Mouse (Mus musculus) B cell, adult (primary cell): Measurements from ENCODE around the gene Pigs. TPM values are rescaled to one million over a fixed set of nuclear protein-coding genes. Genes with fewer than 3 reads are reported as not detected.

Experiments
- total RNA-seq: library from RNA; stranded (reverse); gene quantifications from 4 replicates; pipeline ENCODE4 v1.2.4, GENCODE M21; 2023; ENCODE audit not compliant: inconsistent age

Pigs gene
- 53.8 to 62.9 TPM (median 56.3 TPM) in 4 replicates for total RNA-seq

GRCm38 (mm10) chr11:78327634-78328511 is at the start of gene Pigs:
Gene Pigs (plus strand): TSS chr11:78328415.

GRCm38 (mm10) chr11:78290654-78291053 is 37.6 kb upstream of the Pigs start, which contains the start of gene BC030499:
Gene BC030499 (plus strand): TSS chr11:78290841.

GRCm38 (mm10) chr11:78301357-78302084 is 26.7 kb upstream of the Pigs start, which contains the start of gene Spag5:
Gene Spag5 (plus strand): TSS chr11:78301529.

DNA sequence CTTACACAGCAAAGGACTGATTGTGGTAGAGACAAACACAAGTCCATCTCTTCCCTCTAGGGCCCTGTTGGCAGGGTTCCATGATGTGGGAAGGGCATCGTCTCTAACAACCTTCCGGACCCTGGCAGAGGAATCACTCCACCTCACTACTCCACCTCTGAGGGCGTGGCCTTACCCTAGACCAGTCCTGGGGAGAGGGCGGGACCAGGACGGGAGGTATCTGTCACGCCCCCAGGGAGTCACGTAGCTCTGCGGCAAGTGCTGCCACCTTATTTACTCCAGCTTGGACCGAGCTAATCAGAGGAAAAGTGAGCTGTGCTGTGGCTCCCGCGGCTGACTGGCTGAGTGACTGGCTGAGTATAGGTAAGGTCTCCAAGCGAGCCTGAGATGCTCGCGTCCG is 5.4 kb upstream of the Pigs start, which contains the start of gene Aldoc:
Gene Aldoc, plus strand, starts transcription at position 109 of the 400 bp plus-strand sequence.

DNA sequence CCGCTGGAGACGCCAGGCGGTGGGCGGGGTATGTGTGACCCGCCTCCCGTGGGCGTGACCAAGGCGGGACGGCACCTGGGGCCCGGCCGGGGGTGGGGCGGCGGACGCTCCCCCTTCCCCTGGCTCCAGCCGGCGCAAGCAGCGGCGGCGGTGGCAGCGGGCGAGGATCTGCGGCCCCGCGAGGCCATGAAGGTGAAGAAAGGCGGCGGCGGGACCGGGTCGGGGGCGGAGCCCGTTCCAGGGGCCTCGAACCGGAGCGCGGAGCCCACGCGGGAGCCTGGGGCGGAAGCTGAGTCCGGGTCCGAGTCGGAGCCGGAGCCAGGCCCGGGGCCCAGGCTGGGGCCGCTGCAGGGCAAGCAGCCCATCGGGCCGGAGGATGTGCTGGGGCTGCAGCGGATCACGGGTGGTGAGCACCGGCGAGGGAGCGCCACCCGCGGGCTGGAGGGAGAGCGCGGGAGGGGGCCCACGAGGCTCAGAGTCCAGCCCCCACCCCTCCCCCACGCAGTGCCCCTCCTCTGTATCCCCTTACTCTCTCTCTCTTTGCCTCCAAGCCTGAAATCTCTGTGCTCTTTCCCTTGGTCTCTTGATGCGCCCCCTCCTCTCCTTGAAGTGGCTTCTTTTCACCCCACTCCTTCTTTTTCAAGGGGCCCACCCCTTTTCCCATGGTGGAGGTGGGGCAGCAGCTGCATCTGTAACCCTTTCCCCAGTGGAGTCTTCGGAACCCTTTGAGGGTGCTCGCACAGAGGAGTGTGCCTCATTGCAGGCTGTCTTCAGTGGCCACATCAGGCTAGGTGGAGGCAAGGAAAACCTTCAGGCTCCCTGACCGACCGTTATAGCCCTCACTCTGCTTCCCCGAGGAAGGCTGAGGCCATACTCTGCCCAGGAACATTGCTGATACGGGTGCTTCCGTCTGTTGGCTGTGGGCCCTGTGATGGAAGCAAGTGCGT is 15.4 kb downstream of the Pigs start, which contains the start of gene Unc119:
Gene Unc119, plus strand, starts transcription at position 102 of the 947 bp plus-strand sequence.

GRCm38 (mm10) chr11:78386508-78387043 is 58.4 kb downstream of the Pigs start, which contains the start of gene Foxn1:
Gene Foxn1 (minus strand): TSS chr11:78386558.

Other genes with a start within 250 kb of the Pigs start
- 25.0 to 26.8 TPM (median 26.0 TPM) in 4 replicates for gene Eral1, start 248.0 kb upstream of the Pigs start, total RNA-seq
- gene Fam222b, start 233.8 kb upstream of the Pigs start, total RNA-seq: 13.5 to 15.4 TPM (median 14.2 TPM) in 4 replicates
- 48.0 to 55.4 TPM (median 52.7 TPM) in 4 replicates for gene Traf4, start 162.8 kb upstream of the Pigs start, total RNA-seq
- 15.4 to 24.4 TPM (median 18.0 TPM) in 4 replicates for gene Nek8, start 151.7 kb upstream of the Pigs start, total RNA-seq
- gene Tlcd1, start 151.7 kb upstream of the Pigs start, total RNA-seq: 4.0 to 5.8 TPM (median 5.6 TPM) in 4 replicates
- 2,508 to 2,612 TPM (median 2,568 TPM) in 4 replicates for gene Rpl23a, start 144.8 kb upstream of the Pigs start, total RNA-seq
- 0.99 to 1.9 TPM in 2 of 4 replicates, not detected in the others for gene Rab34, start 140.0 kb upstream of the Pigs start, total RNA-seq
- not detected in 4 replicates for gene Proca1, start 135.0 kb upstream of the Pigs start, total RNA-seq
- gene Sdf2, start 82.7 kb upstream of the Pigs start, total RNA-seq: 55.1 to 64.3 TPM (median 58.4 TPM) in 4 replicates
- 68.6 to 78.0 TPM (median 72.8 TPM) in 4 replicates for gene Supt6, start 82.4 kb upstream of the Pigs start, total RNA-seq
- 109 to 122 TPM (median 117 TPM) in 4 replicates for gene 2610507B11Rik, start 66.7 kb upstream of the Pigs start, total RNA-seq
- 1.3 to 2.3 TPM (median 2.0 TPM) in 4 replicates for gene BC030499, start 37.6 kb upstream of the Pigs start, total RNA-seq
- gene Spag5, start 26.9 kb upstream of the Pigs start, total RNA-seq: 2.5 to 6.3 TPM (median 4.3 TPM) in 4 replicates
- 34.3 to 36.6 TPM (median 35.0 TPM) in 4 replicates for gene Aldoc, start 5.4 kb upstream of the Pigs start, total RNA-seq
- gene Unc119, start 15.1 kb downstream of the Pigs start, total RNA-seq: 55.4 to 61.9 TPM (median 57.2 TPM) in 4 replicates
- gene Foxn1, start 58.1 kb downstream of the Pigs start, total RNA-seq: not detected in 4 replicates
- not detected in 4 replicates for gene Slc13a2, start 93.8 kb downstream of the Pigs start, total RNA-seq
- 0.36 to 2.1 TPM (median 0.70 TPM) in 4 replicates for gene Slc46a1, start 137.3 kb downstream of the Pigs start, total RNA-seq
- gene Sarm1, start 169.3 kb downstream of the Pigs start, total RNA-seq: 2.1 to 2.7 TPM (median 2.3 TPM) in 4 replicates
- not detected in 4 replicates for gene Vtn, start 170.7 kb downstream of the Pigs start, total RNA-seq
- gene Sebox, start 175.0 kb downstream of the Pigs start, total RNA-seq: not detected in 4 replicates
- 34.4 to 42.9 TPM (median 41.0 TPM) in 4 replicates for gene Tmem199, start 183.8 kb downstream of the Pigs start, total RNA-seq
- gene Poldip2, start 183.8 kb downstream of the Pigs start, total RNA-seq: 30.4 to 43.1 TPM (median 39.2 TPM) in 4 replicates
- 15.2 to 18.9 TPM (median 15.9 TPM) in 4 replicates for gene Tnfaip1, start 207.9 kb downstream of the Pigs start, total RNA-seq
- 21.9 to 27.7 TPM (median 23.5 TPM) in 4 replicates for gene Ift20, start 207.9 kb downstream of the Pigs start, total RNA-seq
- gene Tmem97, start 222.4 kb downstream of the Pigs start, total RNA-seq: 3.6 to 6.5 TPM (median 5.7 TPM) in 4 replicates